Mouse (Mus musculus) heart, adult 11 months (tissue): Measurements from ENCODE around the gene Ahdc1.

ENCODE experiments used
- DNase-seq: peaks from one replicate; pipeline ENCODE4 v3.0.0; 2022

Ahdc1 gene

DNA sequence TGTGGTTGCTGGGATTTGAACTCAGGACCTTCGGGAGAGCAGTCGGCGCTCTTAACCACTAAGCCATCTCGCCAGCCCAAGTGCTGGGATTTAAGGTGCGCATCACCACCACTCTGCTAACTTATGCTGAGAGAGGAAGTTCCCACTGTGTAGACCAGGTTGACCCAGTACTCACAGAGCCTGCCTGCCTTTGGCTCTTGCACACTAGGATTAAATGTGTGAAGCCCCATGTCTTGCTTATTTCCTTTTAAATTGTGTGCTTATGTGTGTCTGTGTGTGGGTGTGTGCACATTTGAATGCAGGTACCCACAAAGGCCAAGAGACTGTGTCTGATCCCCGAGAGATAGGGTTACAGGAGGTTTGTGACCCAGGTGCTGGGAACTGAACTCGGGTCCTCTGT lies 95.6 kb downstream of the Ahdc1 start:
- DNase-seq, result peak; percentile 90

DNA sequence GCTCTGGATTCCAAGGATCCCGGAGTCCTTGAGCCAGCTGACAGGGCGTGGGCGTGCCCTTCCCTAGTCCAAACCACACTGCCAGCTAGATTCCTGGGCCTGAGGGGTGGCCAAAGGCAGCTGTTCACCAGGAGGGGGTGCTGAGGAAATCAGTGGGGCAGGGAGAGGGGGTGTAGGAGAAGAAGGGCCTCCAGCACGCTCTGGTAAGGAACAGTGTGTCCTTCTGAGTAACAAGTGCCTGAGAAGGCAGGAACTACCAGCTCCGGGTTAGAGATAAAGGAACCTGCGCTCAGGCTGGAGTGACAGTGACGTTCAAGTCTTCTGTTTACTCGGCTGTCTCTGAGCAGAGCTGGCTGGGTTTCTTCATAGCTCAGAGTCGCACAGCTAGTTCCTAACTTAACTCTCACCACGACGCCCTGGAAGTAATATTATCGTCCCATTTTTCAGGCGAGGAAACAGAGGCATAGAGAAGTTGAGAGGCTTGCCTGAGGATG lies 96.8 kb downstream of the Ahdc1 start:
- DNase-seq, result peak; percentile 99

DNA sequence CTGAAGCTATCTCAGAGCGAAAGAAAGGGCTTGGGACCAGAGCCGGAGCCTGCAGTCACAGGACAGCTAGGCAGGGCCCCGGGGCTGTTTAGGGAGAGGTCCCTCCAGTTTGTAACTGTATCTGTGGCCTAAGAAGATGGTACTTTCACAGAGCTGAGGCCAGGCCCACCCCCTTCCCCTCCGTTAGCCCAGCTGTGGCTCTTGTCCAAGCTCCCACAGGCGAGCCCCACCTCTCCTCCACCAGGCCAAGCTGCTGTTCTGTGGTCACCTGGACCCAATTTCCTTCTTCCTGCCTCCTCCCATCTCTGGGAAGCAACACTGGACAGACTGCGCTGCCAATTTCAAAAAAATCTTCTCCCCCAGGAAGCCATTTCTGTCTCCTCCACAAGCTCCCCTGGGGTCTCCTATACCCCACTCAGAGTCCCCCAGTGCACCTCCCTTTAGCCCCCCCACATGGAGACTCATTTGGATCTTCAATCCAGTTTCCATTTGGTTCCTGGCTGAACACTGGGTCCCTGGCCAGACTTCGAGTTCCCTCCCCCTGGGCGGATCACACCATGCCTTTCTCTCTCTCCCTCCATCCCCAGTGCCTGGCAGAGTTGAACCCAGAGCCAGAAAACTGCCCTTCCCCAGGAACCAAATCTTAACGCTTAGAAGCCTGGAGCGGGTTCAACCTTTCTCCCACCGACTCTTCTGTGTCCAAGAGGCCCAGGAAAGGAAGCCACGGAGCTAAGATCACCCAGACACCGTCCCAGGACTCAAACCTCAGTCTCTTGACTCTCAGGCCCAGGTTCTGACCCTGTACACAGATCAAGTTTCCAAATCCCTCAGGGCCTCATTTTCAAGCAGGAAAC lies 97.6 kb downstream of the Ahdc1 start:
- DNase-seq, result peak; percentile 99

DNA sequence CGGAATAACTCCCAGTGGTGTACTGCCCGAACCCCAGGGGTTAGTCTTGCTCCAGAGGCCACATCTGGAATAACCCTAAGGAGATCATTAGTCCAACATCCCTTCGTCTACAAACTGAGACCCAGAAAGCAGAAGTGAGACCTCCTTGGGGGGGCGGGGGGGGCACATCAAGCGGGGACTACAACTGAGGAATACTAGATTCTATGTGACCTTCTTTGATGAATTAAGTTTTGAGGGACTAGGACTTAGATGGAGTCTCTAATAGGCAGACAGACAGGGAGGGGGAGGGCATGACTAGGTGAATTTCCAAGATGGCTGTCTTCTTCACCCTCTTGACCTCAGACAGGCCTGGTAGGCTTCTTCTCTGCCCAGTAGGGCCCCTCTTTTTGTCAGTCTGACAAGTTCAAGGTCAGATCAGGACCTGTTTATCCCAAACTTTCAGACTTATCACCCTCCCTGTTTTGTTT lies 98.3 kb downstream of the Ahdc1 start:
- DNase-seq, result no peak

DNA sequence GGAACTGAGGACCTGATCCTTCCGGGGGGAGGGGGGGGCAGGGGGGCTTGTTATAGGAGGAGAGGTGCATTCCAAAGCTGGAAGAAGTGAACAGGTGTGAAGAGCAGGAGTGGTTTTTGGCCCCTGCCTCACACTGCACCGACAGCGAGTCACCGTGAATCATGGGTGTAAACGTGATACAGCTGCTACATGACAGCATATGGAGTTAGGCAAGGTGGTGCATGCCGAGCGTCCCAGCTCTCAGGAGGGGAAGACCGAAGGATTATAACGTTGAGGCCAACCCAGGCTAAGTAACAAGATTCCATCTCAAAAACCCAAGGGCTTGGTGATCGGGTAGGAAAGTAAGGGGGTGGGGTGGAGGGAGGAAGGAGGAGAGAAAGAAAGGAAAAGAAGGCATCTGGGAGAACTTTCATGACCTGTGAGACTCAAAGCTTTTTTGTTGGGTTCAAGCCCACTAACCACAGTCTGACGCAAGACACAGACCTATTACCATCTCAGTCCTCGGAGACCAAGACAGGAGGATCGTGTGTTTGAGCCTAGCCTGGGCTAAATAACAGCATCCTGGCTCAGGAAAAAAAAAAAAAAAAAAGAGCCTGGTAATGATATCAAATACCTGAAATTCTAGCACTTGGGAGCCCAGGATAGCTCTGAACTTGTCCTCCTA lies 101.2 kb downstream of the Ahdc1 start:
- peak; percentile 93 for DNase-seq

DNA sequence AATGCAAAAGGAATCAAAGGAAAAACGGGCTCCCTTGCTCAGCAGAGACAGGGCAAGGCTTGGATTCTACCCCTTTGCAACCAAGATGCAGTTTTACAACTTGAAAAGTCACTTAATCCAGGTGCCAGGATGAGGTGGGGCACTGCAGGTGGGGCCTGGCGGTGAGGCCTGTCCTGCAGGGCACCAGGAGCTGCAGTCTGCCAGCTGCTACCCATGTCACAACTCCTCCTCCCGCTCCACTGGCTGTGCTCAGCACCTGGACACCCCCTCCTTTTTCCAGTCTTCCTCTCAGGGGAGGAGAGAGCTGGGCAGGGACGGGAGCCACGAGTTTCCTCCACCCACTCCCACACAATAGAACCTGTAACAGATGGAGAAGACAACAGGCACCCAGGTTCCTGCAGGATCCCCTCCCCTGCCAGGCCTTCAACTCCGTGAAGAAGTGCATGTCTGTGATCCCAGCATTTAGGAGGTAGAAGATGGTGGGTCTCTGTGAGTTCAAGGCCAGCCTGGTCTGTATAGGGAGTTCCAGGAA lies 102.4 kb downstream of the Ahdc1 start:
- DNase-seq, result peak; percentile 96

DNA sequence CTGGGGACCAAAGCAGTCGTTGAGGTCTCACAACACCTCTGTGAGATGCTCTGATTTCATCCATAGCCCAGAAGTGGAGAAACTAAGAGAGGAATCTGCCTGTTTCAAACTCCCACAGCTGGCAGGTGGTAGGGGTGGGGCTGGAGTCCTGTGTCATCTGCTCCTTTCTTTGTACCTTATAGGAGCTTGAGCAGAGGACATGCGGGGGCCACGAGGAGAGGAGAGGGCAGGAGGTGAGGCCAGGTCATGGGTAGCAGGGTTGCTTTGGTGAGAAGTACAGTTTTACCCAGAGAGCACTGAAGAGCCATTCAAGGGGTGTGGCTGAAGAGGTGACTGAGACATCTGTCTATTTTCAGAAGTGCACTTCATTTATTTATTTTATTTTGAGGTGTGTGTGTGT lies 103.7 kb downstream of the Ahdc1 start:
- DNase-seq, result peak; percentile 86

DNA sequence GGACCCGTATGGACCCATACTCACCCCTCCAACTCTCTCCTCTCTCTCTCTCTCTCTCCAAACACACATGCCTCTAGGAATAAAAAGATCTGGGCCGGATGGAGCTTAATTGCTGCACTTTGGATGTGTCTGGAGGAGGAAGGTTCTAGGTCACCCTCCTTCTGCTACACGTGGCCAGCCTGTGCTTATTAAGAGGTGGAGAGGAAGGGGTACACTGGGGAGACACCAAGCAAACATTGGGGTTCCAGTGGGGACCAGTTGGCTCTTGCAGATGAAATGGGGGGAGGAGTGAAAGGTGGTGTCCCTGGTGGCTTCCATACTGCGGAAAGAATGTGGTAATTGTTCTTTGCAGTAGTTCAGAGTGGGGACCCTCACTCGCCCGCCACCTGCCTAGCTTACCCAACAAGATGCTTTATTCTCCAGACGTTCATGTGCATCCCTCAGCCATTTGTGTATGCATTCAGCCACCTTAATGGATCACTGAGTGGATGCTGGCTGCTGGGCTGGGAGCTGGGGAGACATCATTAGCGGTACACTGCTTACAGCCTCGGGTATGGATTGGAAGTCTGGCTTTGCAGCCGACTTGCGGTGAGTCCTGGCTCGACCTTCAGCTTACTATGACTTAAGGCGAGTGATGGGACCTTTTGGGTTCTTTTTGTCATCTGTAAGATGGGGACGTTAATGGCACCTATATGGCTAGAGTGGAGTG lies 104.8 kb downstream of the Ahdc1 start:
- peak; percentile 93 for DNase-seq

DNA sequence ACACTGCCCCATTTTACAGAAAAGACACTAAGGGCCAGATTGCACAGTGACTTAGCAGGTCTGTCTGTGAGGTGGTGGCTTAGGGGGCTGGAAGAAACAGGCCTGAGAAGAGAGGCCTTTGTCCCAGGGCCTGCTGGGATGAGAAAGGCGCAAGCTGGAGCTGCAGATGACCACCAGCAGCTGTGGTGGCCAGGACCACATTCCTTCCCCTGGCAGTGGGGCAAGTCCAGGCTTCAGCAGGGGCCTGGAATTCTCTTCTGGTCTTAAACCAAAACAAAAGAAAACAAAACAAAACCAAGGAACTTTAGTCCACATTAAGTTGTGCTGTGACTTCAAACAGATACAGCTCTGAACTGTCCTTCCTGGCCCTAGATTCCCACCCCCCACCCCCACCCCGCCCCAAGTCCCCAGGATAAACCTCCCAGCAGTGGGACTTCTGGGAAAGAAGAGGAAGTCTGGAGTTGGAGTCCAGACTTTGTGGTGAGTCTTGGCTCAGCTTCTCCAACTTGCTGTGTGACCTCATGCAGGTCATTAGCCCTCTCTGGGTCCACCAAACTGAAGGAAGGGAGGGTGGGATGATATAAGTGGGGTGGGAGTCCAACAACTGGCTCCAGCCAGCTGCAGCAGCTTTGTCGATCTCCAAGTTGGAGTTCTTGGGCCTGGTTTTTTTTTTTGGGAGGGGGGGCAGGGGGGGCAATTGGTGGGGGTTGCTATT lies 105.9 kb downstream of the Ahdc1 start:
- peak; percentile 98 for DNase-seq

DNA sequence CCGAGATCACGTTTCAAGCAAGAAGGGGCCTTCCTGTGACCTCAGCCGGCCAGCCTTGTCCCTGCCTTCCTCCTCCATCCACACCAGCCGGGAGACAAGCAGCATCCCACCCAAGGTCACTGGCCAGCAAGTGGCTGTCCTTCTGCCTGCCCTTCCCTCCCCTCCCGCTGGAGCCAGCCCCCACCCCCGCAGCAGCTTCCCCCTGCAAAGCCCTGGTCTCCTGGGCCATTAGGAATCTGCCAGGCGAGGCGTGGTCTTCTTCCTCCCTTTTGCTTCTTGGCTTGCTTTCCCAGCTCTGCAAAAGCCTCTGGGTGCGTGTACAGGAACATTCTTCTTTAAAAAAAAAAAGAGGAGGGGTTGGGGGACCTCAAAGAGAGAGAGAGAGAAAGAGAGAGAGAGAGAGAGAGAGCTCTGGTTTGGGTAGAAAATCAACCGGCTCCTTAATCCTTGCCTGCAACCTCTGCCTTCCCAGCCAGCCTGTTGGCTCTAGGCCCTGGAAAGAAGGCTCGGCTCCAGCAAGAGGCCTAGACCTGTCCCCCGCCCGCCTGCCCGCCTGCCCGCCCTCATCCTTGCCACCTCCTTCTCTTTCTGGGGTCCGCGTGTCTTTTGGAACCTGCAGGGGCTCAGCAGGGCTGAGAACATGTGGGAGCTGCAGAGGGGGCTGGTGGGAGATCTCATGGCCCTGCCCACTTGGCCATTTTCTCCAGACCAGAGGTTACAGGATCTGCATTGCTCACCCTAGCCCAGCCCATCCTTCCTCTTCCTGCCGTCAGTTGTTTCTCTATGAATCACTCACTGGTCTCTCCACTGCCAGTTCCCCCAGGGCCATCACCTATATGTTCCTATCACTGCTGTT lies 106.7 kb downstream of the Ahdc1 start:
- DNase-seq, result peak; percentile 99

DNA sequence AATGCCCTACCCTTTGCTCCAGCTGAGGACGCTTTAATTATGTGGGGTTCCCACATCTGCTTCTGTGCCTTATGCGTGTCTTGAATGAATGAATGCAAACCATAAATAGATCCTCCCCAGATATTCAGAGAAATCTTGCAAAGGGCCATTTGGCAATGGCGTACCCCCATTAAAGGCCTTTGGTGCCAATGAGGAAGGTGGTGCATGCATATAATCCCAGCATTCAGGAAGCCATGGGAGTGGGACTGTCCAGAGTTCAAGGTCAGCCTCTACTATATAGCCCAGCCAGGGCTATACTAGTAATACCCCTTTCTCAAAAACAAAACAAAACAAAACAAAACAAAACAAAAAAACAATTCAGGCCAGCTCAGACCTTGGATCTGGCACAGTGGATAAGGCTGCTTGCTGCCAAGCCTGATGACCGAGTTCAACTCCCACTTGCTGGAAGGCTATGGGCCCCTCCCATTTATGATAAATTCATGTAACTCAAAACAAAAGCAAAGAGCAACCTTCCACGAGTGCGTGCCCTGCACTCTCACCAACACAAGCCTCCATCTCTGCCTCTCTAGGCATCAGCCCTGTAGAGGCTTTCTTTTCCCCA lies 107.8 kb downstream of the Ahdc1 start:
- DNase-seq, result peak; percentile 90

DNA sequence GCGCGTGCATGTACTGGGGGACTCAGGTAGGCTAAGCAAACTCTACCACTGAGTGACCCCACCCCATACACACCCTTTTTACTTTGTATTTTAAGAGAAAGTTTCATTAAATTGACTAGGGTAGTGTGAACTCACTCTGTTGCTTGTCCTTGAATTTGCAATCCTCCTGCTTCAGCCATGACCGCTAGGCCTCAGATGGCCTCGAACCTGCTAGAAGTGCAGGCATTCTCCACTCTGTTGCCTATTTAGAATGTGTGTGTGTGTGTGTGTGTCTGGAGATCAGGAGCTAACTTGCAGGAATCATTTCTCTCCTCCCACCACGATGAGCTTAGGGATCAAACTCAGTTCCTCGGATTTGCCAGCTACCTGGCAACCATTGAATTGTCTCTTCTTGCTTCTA lies 108.5 kb downstream of the Ahdc1 start:
- no peak for DNase-seq

DNA sequence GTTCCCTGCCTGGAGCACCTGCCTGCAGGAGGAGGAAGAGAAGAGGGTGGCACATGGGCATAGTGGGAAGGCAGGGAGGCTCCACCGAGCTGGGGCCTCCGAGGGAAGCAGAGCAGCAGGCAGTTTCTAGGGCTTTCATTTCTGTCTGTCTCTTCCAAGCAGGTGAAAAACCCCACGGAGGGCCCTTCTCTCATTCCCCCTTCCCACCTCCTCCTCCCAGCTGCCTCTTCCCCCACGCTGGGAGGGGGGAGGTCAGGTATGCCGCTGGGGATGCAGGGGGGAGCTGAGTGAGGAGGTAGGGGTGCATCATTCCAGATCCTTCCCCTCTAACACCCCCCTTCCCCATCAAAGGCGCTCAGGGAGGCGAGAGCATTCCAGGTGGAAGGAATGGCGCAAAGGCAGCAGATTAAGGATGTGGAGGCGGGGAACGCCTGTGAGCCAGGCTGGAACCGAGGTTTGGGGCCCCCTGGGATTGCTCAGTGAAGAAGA lies 109.8 kb downstream of the Ahdc1 start:
- DNase-seq, result peak; percentile 93

DNA sequence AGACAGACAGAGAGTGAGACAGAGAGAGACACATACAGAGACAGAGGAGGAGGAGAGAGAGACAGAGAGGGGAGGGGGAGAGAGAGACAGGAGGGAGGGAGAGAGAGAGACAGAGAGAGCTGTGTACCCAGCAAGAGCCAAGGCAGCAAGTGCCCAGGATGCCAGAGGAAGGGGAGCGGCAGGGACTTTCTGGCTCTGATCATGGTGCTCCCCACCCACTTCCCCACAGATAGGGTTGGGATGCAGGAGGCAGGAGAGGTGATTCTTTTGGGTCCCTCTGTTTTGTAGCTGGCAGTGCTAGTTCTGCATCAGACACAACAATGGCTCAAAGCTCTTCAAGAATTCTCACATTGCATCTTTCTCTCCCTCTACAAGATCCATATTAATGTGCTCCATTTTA lies 110.4 kb downstream of the Ahdc1 start:
- DNase-seq, result no peak

DNA sequence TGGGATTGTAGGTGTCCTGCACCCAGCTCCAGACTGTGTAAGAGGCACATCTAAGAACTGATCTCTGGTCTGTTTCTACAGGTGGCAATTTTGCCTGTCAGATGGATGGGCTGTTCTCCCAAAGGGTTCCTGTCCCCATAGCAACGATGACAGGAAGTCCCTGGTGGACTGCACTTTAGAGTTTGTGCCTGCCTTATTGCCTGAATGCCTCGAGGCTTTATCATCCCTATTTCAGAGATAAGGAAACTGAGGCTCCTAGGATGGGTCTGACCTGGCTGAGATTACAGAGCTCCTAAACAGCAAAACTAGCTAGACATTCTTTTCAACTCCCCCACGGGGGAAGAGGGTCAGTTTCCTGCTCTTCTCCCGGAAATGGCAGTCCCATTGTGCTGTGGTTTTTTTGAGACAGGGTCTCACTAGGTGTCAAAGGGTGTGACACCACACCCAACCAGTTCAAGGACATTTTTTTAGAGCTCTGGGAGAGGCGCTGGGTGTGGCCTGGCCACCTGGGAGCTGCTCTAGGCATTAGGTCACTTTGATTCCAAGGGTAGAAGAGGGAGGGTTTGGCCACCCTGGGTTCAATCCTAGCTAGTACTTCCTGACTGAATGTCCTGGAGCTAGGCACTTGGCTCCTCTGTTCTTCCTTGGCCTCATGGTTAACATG lies 111.0 kb downstream of the Ahdc1 start:
- DNase-seq, result peak; percentile 97

DNA sequence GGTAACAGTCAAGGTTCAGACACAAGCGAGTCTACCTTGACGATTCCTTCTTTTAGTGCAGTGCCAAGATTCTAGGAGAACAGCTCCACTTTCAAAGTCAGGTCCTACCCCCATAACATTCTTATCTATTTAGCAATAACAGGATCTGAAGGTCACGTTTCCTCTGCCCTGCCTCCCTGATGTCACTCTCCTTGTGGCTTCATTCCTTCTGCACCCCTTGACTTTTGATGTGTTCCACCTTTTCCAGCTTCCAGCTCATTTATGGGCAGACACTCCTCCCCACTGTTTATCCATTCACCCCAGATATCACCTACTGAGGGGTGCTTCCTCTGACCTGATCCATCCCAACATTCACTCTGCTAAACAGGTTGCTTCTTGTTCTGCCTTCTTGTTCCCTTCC lies 116.0 kb downstream of the Ahdc1 start:
- DNase-seq, result no peak
